Mouse (Mus musculus): ENCODE results near the gene Entpd7. TPM values are rescaled to one million over a fixed set of nuclear protein-coding genes. Genes with fewer than 3 reads are reported as not detected.

Entpd7 gene
- polyA plus RNA-seq, 2 experiments = 9.3 to 13.2 TPM

- no peak overlapping the region for H3K27ac ChIP-seq (replicated peaks; ENCODE audit: low read depth, low read length)
Observed at GRCm38 (mm10) chr19:43704211-43704610, 14.7 kb downstream of the Entpd7 start.

DNA sequence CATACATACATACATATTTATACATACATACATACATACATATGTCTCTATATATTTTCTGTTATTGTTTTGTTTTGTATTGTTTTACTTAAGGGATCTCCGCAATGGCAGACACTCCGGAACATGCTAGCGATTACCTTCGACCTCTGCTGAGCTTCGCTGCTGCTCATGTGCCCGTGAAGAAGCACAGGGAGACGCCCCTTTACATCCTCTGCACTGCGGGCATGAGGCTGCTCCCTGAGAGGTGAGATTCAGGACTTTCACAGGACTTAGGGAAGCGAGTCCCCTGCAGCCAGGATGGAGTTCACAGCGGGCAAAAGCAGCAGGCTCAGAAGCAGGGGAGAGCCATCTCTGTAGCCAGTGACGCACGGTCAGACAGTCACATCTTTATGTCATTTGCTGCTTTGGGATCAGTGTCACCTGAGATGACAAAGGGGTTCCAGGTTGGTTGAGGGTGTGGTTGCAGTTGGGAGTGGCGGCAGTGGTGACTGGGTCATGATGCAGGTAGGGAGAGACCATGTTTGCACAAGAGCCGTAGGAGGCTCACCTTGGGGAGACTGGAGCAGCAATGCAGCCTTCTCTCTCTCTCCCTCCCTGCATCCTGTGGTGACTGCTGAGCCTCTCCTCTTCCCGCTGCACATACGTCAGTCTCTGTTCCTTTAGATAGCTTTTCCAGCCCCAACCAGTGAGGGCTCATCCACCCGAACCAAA lies 15.5 kb downstream of the Entpd7 start:
- Histone ChIP-seq H3K27ac (replicated peaks; ENCODE audit: low read depth, low read length) (no peak overlapping the region), H3K27me3 (ENCODE audit: control insufficient read depth, insufficient read depth, low read length) (no peaks in the 10 kb centered on the region), H3K9me3 (ENCODE audit: control insufficient read depth, low read length) (no peaks in the 10 kb centered on the region), H3K36me3 (ENCODE audit: control insufficient read depth, insufficient read depth, low read length) (peaks cover 51% of the 10 kb centered on the region), H3K4me2 (replicated peaks; ENCODE audit: low read depth, low read length, severe bottlenecking) (no peak overlapping the region), H3K9ac (ENCODE audit: low read depth, low read length, severe bottlenecking) (no peak overlapping the region), H3K4me1 (ENCODE audit: control insufficient read depth, insufficient read depth, low read length) (no peaks in the 10 kb centered on the region), H3K4me3 (replicated peaks; ENCODE audit: low read length) (no peak overlapping the region)
- WGBS = 88% methylated on average over 17 of the region's 17 CpGs
- no peak for TF ChIP-seq POLR2A (IDR thresholded peaks at IDR 0.05; ENCODE audit: borderline replicate concordance, extremely low read depth, insufficient read depth, insufficient read length)
- ATAC-seq (ENCODE audit: low FRiP score, low read depth) (no peak), DNase-seq (ENCODE audit: low spot score) (no peak)

More at GRCm38 (mm10) chr19:43704211-43704610, 14.7 kb downstream of the Entpd7 start:
- Histone ChIP-seq H3K4me2 (replicated peaks; ENCODE audit: low read depth, low read length, severe bottlenecking) (no peak overlapping the region), H3K4me1 (ENCODE audit: control insufficient read depth, insufficient read depth, low read length) (no peaks in the 10 kb centered on the region), H3K9ac (ENCODE audit: low read depth, low read length, severe bottlenecking) (no peak overlapping the region), H3K9me3 (ENCODE audit: control insufficient read depth, low read length) (no peaks in the 10 kb centered on the region), H3K4me3 (replicated peaks; ENCODE audit: low read length) (no peak overlapping the region), H3K36me3 (ENCODE audit: control insufficient read depth, insufficient read depth, low read length) (peaks cover 56% of the 10 kb centered on the region), H3K27me3 (ENCODE audit: control insufficient read depth, insufficient read depth, low read length) (no peaks in the 10 kb centered on the region)
- WGBS = 88% methylated on average over 11 of the region's 11 CpGs
- no peak for TF ChIP-seq POLR2A (IDR thresholded peaks at IDR 0.05; ENCODE audit: borderline replicate concordance, extremely low read depth, insufficient read depth, insufficient read length)
- ATAC-seq (ENCODE audit: low FRiP score, low read depth) (no peak), DNase-seq (ENCODE audit: low spot score) (no peak)

- DNase-seq (ENCODE audit: low spot score) = no peak
- WGBS = 71% methylated on average over 7 of the region's 7 CpGs
Observed at GRCm38 (mm10) chr19:43708206-43708605, 18.7 kb downstream of the Entpd7 start.

GRCm38 (mm10) chr19:43709317-43709716 lies 19.8 kb downstream of the Entpd7 start:
- no peak overlapping the region for H3K4me3 ChIP-seq (replicated peaks; ENCODE audit: low read length)
- no peaks in the 10 kb centered on the region for H3K4me1 ChIP-seq (ENCODE audit: control insufficient read depth, insufficient read depth, low read length)
- no peaks in the 10 kb centered on the region for H3K27me3 ChIP-seq (ENCODE audit: control insufficient read depth, insufficient read depth, low read length)
- H3K9me3 ChIP-seq (ENCODE audit: control insufficient read depth, low read length) = no peaks in the 10 kb centered on the region
- no peak overlapping the region for H3K27ac ChIP-seq (replicated peaks; ENCODE audit: low read depth, low read length)
- TF ChIP-seq POLR2A (IDR thresholded peaks at IDR 0.05; ENCODE audit: borderline replicate concordance, extremely low read depth, insufficient read depth, insufficient read length) = no peak
- 90% methylated on average over 8 of the region's 8 CpGs for WGBS
- peaks cover 40% of the 10 kb centered on the region for H3K36me3 ChIP-seq (ENCODE audit: control insufficient read depth, insufficient read depth, low read length)
- no peak overlapping the region for H3K4me2 ChIP-seq (replicated peaks; ENCODE audit: low read depth, low read length, severe bottlenecking)
- DNase-seq (ENCODE audit: low spot score) = no peak
- ATAC-seq (ENCODE audit: low FRiP score, low read depth) = no peak
- H3K9ac ChIP-seq (ENCODE audit: low read depth, low read length, severe bottlenecking) = no peak overlapping the region

More at GRCm38 (mm10) chr19:43708206-43708605, 18.7 kb downstream of the Entpd7 start:
- Histone ChIP-seq H3K9ac (ENCODE audit: low read depth, low read length, severe bottlenecking) (no peak overlapping the region), H3K27me3 (ENCODE audit: control insufficient read depth, insufficient read depth, low read length) (no peaks in the 10 kb centered on the region), H3K27ac (replicated peaks; ENCODE audit: low read depth, low read length) (no peak overlapping the region), H3K9me3 (ENCODE audit: control insufficient read depth, low read length) (no peaks in the 10 kb centered on the region), H3K36me3 (ENCODE audit: control insufficient read depth, insufficient read depth, low read length) (peaks cover 46% of the 10 kb centered on the region), H3K4me2 (replicated peaks; ENCODE audit: low read depth, low read length, severe bottlenecking) (no peak overlapping the region), H3K4me3 (replicated peaks; ENCODE audit: low read length) (no peak overlapping the region), H3K4me1 (ENCODE audit: control insufficient read depth, insufficient read depth, low read length) (no peaks in the 10 kb centered on the region)
- TF ChIP-seq POLR2A (IDR thresholded peaks at IDR 0.05; ENCODE audit: borderline replicate concordance, extremely low read depth, insufficient read depth, insufficient read length) = no peak
- ATAC-seq (ENCODE audit: low FRiP score, low read depth) = no peak

DNA sequence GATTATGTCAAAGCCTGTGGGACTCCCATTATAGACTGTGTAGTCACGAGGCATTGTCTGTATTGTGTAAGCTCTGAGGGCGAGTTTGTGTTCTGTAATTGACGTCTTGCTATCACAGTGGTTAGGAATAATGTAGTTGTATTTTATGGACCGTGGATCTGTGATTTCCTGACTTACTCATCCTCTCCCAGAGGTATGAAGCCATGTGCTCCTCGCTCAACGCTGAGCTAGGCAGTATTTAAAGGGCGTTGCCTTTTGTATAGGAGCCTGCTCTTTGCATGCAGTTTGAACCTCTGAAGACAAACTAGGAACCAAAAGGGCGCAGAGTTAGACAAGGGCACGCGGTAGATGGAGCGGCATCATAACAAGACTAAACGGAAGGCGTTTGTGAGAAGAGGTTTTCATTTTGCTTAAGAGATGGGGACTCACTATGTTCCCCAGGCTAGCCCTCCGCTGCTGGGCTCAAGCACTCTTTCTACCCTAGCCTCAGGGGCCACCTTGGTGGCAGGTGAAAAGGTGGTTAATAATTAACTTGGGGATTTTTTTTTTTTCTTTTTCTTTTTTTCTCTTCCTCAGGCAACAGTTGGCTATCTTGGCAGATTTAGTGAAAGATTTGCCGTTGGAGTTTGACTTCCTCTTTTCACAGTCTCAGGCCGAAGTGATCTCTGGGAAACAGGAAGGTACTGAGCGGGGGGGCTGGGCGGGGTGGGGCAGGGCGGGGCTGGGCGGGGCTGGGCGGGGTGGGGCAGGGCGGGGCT lies 21.9 kb downstream of the Entpd7 start:
- H3K27me3 ChIP-seq (ENCODE audit: control insufficient read depth, insufficient read depth, low read length) = no peaks in the 10 kb centered on the region
- ATAC-seq (ENCODE audit: low FRiP score, low read depth) (no peak), DNase-seq (ENCODE audit: low spot score) (no peak)
- TF ChIP-seq POLR2A (IDR thresholded peaks at IDR 0.05; ENCODE audit: borderline replicate concordance, extremely low read depth, insufficient read depth, insufficient read length) = no peak
- H3K36me3 ChIP-seq (ENCODE audit: control insufficient read depth, insufficient read depth, low read length) = peaks cover 22% of the 10 kb centered on the region
- H3K27ac ChIP-seq (replicated peaks; ENCODE audit: low read depth, low read length) = no peak overlapping the region
- no peak overlapping the region for H3K4me2 ChIP-seq (replicated peaks; ENCODE audit: low read depth, low read length, severe bottlenecking)
- H3K4me1 ChIP-seq (ENCODE audit: control insufficient read depth, insufficient read depth, low read length) = no peaks in the 10 kb centered on the region
- no peak overlapping the region for H3K4me3 ChIP-seq (replicated peaks; ENCODE audit: low read length)
- WGBS = 59% methylated on average over 22 of the region's 22 CpGs
- no peak overlapping the region for H3K9ac ChIP-seq (ENCODE audit: low read depth, low read length, severe bottlenecking)
- no peaks in the 10 kb centered on the region for H3K9me3 ChIP-seq (ENCODE audit: control insufficient read depth, low read length)

All from limb, embryonic 14.5 days (tissue).